Mouse (Mus musculus): Measurements from ENCODE around the gene Man1a. TPM values are rescaled to one million over a fixed set of nuclear protein-coding genes. Genes with fewer than 3 reads are reported as not detected.

Man1a gene
- total and polyA plus RNA-seq, 3 experiments: 6.9 to 43.2 (median 40.1) TPM

- Histone ChIP-seq H3K4me3 (no peak overlapping the region), H3K36me3 (ENCODE audit: control insufficient read depth, insufficient read depth, low read length) (peaks cover 24% of the 10 kb centered on the region), H3K4me1 (ENCODE audit: control insufficient read depth, insufficient read depth, low read length) (peaks cover 11% of the 10 kb centered on the region), H3K9ac (ENCODE audit: low read depth, low read length) (no peak overlapping the region), H3K27ac (no peak overlapping the region), H3K27me3 (ENCODE audit: control insufficient read depth, insufficient read depth, low read length) (no peaks in the 10 kb centered on the region), H3K79me2 (replicated peaks; ENCODE audit: control insufficient read depth, insufficient read depth, low read length) (peaks cover 7% of the 10 kb centered on the region)
- no peak for TF ChIP-seq POLR2A (IDR thresholded peaks at IDR 0.05; ENCODE audit: insufficient read depth, low read depth, low read length)
- TF ChIP-seq EP300 (IDR thresholded peaks at IDR 0.05; ENCODE audit: insufficient read depth, low read depth, low read length): no peak
- TF ChIP-seq CTCF (IDR thresholded peaks at IDR 0.05): no peak
- no peak for DNase-seq
- intact Hi-C loops (cut with DNase I): loop anchor here (5.0 to 10.0 kb wide), 3 partner anchors 93 to 446 kb away; no protein-coding TSS in a partner anchor
- 79% methylated on average over 5 of the region's 5 CpGs for WGBS
Measured at GRCm38 (mm10) chr10:54070496-54070895, 5.9 kb downstream of the Man1a start.

GRCm38 (mm10) chr10:54069412-54069811, 7.0 kb downstream of the Man1a start:
- peaks cover 24% of the 10 kb centered on the region for H3K36me3 ChIP-seq (ENCODE audit: control insufficient read depth, insufficient read depth, low read length)
- H3K79me2 ChIP-seq (replicated peaks; ENCODE audit: control insufficient read depth, insufficient read depth, low read length): peaks cover 3% of the 10 kb centered on the region
- H3K27ac ChIP-seq: no peak overlapping the region
- no peaks in the 10 kb centered on the region for H3K27me3 ChIP-seq (ENCODE audit: control insufficient read depth, insufficient read depth, low read length)
- H3K9ac ChIP-seq (ENCODE audit: low read depth, low read length): no peak overlapping the region
- H3K4me1 ChIP-seq (ENCODE audit: control insufficient read depth, insufficient read depth, low read length): peaks cover 11% of the 10 kb centered on the region
- DNase-seq: no peak
- H3K4me3 ChIP-seq: no peak overlapping the region
- TF ChIP-seq POLR2A (IDR thresholded peaks at IDR 0.05; ENCODE audit: insufficient read depth, low read depth, low read length): no peak
- TF ChIP-seq CTCF (IDR thresholded peaks at IDR 0.05): no peak
- no peak for TF ChIP-seq EP300 (IDR thresholded peaks at IDR 0.05; ENCODE audit: insufficient read depth, low read depth, low read length)
- intact Hi-C loops (cut with DNase I): no loop called here
- WGBS: 75% methylated on average over 5 of the region's 5 CpGs

- intact Hi-C loops (cut with DNase I): no loop called here
- H3K4me3 ChIP-seq: no peak overlapping the region
- H3K36me3 ChIP-seq (ENCODE audit: control insufficient read depth, insufficient read depth, low read length): peaks cover 27% of the 10 kb centered on the region
- H3K79me2 ChIP-seq (replicated peaks; ENCODE audit: control insufficient read depth, insufficient read depth, low read length): peaks cover 3% of the 10 kb centered on the region; the same call in 1 of the 2 replicates
- H3K9ac ChIP-seq (ENCODE audit: low read depth, low read length): no peak overlapping the region
- TF ChIP-seq POLR2A (IDR thresholded peaks at IDR 0.05; ENCODE audit: insufficient read depth, low read depth, low read length) (no peak), CTCF (IDR thresholded peaks at IDR 0.05) (no peak), EP300 (IDR thresholded peaks at IDR 0.05; ENCODE audit: insufficient read depth, low read depth, low read length) (no peak)
- DNase-seq: no peak
- H3K27me3 ChIP-seq (ENCODE audit: control insufficient read depth, insufficient read depth, low read length): no peaks in the 10 kb centered on the region
- peaks cover 3% of the 10 kb centered on the region for H3K4me1 ChIP-seq (ENCODE audit: control insufficient read depth, insufficient read depth, low read length)
- H3K27ac ChIP-seq: no peak overlapping the region
Measured at GRCm38 (mm10) chr10:54066683-54067082, 9.7 kb downstream of the Man1a start.

- H3K27ac ChIP-seq: peak overlapping the region; percentile 32
- H3K27me3 ChIP-seq (ENCODE audit: control insufficient read depth, insufficient read depth, low read length): no peaks in the 10 kb centered on the region; the same call in 1 of the 2 replicates
- no peak overlapping the region for H3K9ac ChIP-seq (ENCODE audit: low read depth, low read length)
- peaks cover 5% of the 10 kb centered on the region for H3K4me1 ChIP-seq (ENCODE audit: control insufficient read depth, insufficient read depth, low read length)
- peaks cover 21% of the 10 kb centered on the region for H3K36me3 ChIP-seq (ENCODE audit: control insufficient read depth, insufficient read depth, low read length)
- WGBS: 52% methylated on average over 8 of the region's 8 CpGs
- no peak for DNase-seq
- intact Hi-C loops (cut with DNase I): no loop called here
- H3K4me3 ChIP-seq: no peak overlapping the region
- H3K79me2 ChIP-seq (replicated peaks; ENCODE audit: control insufficient read depth, insufficient read depth, low read length): 0 out of 2 replicates have a peak, but pooled peaks cover 3% of the 10 kb centered on the region
- TF ChIP-seq EP300 (IDR thresholded peaks at IDR 0.05; ENCODE audit: insufficient read depth, low read depth, low read length) (no peak), POLR2A (IDR thresholded peaks at IDR 0.05; ENCODE audit: insufficient read depth, low read depth, low read length) (no peak), CTCF (IDR thresholded peaks at IDR 0.05) (no peak)
Measured at GRCm38 (mm10) chr10:54063551-54064260, 12.7 kb downstream of the Man1a start.

GRCm38 (mm10) chr10:54062835-54063234, 13.6 kb downstream of the Man1a start:
- Histone ChIP-seq H3K9ac (ENCODE audit: low read depth, low read length) (no peak overlapping the region), H3K4me1 (ENCODE audit: control insufficient read depth, insufficient read depth, low read length) (peaks cover 5% of the 10 kb centered on the region), H3K4me3 (no peak overlapping the region), H3K27me3 (ENCODE audit: control insufficient read depth, insufficient read depth, low read length) (no peaks in the 10 kb centered on the region; the same call in 1 of the 2 replicates), H3K27ac (peak overlapping the region; percentile 32), H3K36me3 (ENCODE audit: control insufficient read depth, insufficient read depth, low read length) (peaks cover 14% of the 10 kb centered on the region), H3K79me2 (replicated peaks; ENCODE audit: control insufficient read depth, insufficient read depth, low read length) (0 out of 2 replicates have a peak, but pooled peaks cover 3% of the 10 kb centered on the region)
- 60% methylated on average over 11 of the region's 11 CpGs for WGBS
- no peak for DNase-seq
- intact Hi-C loops (cut with DNase I): no loop called here
- TF ChIP-seq POLR2A (IDR thresholded peaks at IDR 0.05; ENCODE audit: insufficient read depth, low read depth, low read length) (no peak), CTCF (IDR thresholded peaks at IDR 0.05) (no peak), EP300 (IDR thresholded peaks at IDR 0.05; ENCODE audit: insufficient read depth, low read depth, low read length) (no peak)

GRCm38 (mm10) chr10:54061159-54061558, 15.2 kb downstream of the Man1a start:
- WGBS: 99% methylated on average over 4 of the region's 4 CpGs
- TF ChIP-seq POLR2A (IDR thresholded peaks at IDR 0.05; ENCODE audit: insufficient read depth, low read depth, low read length): no peak
- no peak for TF ChIP-seq EP300 (IDR thresholded peaks at IDR 0.05; ENCODE audit: insufficient read depth, low read depth, low read length)
- no peak for TF ChIP-seq CTCF (IDR thresholded peaks at IDR 0.05)
- Histone ChIP-seq H3K27ac (no peak overlapping the region), H3K27me3 (ENCODE audit: control insufficient read depth, insufficient read depth, low read length) (no peaks in the 10 kb centered on the region; the same call in 1 of the 2 replicates), H3K79me2 (replicated peaks; ENCODE audit: control insufficient read depth, insufficient read depth, low read length) (0 out of 2 replicates have a peak, but pooled peaks cover 2% of the 10 kb centered on the region), H3K4me1 (ENCODE audit: control insufficient read depth, insufficient read depth, low read length) (peaks cover 5% of the 10 kb centered on the region), H3K9ac (ENCODE audit: low read depth, low read length) (no peak overlapping the region), H3K4me3 (no peak overlapping the region), H3K36me3 (ENCODE audit: control insufficient read depth, insufficient read depth, low read length) (peaks cover 12% of the 10 kb centered on the region)
- no peak for DNase-seq
- intact Hi-C loops (cut with DNase I): no loop called here

Data from heart, adult 2 months (tissue).